Mouse (Mus musculus) forelimb bud, embryonic 11.5 days (tissue): ENCODE results near the gene Themis.

Source experiments
- DNase-seq: peaks from one replicate; pipeline ENCODE4 v3.0.0-alpha.2; 2012; ENCODE audit warnings: low read depth, low spot score

The Themis gene

GRCm38 (mm10) chr10:28805160-28805559 is 137.0 kb downstream of the Themis start:
- DNase-seq, result no peak

DNA sequence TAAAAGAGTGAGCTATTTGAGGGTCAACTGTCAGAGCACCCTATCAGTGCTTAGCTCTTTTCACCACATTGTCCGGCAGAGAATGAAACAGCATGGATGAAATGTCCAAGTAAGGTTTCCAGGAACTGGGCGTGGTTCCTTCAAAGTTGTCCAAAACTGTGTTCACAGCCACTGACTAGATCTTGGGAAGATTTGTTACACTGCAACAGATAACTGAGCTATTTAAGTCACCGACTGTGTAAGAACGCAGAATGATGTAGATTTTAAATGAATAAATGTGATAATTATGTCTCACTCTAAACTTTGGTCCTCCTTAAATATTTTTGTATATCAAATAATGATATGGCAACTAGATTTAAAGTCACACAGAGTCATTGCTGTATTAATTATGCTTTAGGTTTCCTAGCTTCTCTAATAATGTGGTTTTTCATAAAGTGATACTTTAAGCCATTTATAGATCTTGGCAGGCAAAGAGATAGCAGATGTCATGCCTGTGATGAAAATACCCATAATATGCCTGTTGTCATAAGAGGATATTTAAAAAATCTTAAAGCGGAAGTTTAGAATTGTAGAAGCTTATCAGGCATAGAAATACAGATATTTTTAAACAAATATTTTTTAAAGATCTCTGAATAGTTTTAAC is 143.9 kb downstream of the Themis start:
- no peak for DNase-seq

DNA sequence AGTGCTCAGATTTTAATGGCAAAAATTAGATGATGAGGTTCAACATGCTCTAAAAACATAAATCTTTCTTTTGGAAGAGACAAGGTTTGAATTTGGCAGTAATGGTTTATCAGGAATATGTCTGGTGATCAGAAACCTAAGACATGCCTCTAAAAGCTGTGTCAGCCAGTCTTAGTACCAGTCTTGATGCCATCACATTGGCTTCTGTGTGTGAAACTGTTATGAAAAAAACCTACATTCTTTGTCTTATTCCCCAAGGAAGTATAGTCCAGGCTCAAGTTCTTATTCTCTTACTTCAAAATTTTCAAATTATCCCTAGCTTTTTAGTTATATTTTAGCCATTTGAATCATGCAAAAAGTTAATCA is 144.4 kb downstream of the Themis start:
- no peak for DNase-seq

DNA sequence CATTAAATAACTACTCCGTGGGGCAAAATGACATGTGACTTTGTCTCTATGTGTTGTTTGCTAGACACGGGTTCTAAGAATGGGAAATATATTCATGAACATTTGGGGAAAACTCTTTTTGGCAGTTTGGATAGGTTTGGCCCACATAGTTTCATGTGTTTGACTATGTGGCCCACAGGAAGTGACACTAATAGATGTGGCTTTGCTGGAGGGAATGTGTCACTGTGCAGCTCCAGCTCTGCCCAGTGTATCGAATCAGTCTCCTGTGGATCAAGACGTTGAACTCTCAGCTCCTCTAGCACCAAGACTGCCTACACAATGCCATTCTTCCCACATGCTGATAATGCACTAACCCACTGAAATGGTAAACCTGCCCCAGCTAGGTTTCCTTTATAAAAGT is 148.0 kb downstream of the Themis start:
- DNase-seq, result no peak

GRCm38 (mm10) chr10:28822320-28822719 is 154.2 kb downstream of the Themis start:
- DNase-seq, result no peak

GRCm38 (mm10) chr10:28842605-28843004 is 174.4 kb downstream of the Themis start:
- DNase-seq, result no peak

- peak; percentile 61 for DNase-seq
Measured at GRCm38 (mm10) chr10:28843755-28844717, 175.9 kb downstream of the Themis start.

- DNase-seq, result no peak
Measured at GRCm38 (mm10) chr10:28856154-28856553, 188.0 kb downstream of the Themis start.

DNA sequence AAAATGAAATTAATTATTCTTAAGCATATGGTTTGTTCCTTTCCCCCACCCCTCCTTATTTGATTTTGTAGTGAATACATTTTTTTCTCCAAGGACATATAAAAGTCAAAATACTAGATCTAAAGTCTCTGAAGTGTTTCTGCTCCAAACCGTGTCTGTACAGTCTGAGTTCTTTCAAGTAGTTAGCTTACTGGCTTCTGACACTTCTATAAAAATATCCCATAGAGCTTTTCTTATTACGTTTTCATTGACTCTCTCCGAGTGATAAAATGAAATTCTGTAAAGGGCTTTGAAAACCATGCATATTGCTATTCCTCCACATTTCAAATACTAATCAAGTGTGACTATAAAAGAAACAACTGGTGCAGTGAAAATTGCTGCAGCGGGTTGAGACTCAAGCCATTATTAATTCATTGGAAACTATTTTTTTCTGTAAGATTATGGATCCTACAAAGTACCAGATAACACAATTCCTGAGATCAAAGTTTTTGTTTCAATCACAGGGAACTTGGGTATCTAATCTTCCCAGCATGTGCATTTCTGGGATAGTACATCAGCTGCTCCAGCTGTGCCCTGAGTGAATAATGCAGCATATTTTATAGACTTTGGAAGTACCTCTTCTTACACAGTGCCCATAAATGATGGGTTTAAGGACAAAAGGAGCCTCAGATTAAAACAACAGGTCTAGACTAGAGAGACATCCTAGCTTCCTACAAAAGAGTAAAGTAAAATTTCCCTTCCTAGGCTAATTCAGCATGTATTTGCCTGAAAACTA is 202.6 kb downstream of the Themis start:
- DNase-seq, result no peak

- no peak for DNase-seq
Measured at GRCm38 (mm10) chr10:28874605-28875004, 206.4 kb downstream of the Themis start.

- no peak for DNase-seq
Measured at GRCm38 (mm10) chr10:28887643-28888042, 219.5 kb downstream of the Themis start.

- no peak for DNase-seq
Measured at GRCm38 (mm10) chr10:28890886-28891285, 222.7 kb downstream of the Themis start.

DNA sequence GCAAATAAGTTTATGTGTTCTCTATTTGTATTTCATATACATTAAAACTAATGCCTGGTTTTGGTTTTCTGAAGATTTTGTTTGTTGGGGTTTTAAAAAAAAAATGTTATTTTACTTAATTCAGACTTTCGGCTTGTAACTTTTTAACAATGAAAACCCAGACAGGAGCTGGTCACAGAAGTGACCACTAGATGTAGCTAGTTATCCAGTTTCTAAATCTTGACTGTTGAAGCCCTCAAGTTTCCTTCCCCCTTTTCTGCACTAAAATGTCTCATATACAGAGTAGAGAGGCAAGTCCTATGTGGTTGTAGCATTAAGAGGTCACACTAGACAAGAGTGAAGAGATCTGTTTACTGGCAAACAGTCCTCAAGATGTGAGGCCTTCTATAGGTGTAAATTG is 230.2 kb downstream of the Themis start:
- DNase-seq, result peak; percentile 6
